Mouse (Mus musculus) gastrocnemius, postnatal 25 days (tissue): ENCODE data around the gene Atp9a. TPM values are rescaled to one million over a fixed set of nuclear protein-coding genes. Genes with fewer than 3 reads are reported as not detected.
"Not testable (repeated sequence)": the region's sequence is repeated elsewhere in the genome, so short reads cannot be mapped to it uniquely, and the experiment has no call there.

Source experiments
- DNase-seq: peaks from one replicate; pipeline ENCODE4 v3.0.0; 2022
- long read RNA-seq, 2 experiments: library from polyadenylated mRNA; stranded (forward); transcript quantifications; one replicate each; pipeline ENCODE4 v2.0.0; 2021
- total RNA-seq, 2 experiments: library from RNA; stranded (reverse); gene quantifications; 1 replicate in 1 of 2; 2 replicates in 1 of 2; pipeline ENCODE4 v1.2.3; 2021

The Atp9a gene
- 10 to 100 TPM; 13.3 to 18.8 TPM for total RNA-seq
- long read RNA-seq, experiment 1, partial matches to known transcripts, result 2 of 9 reads
- long read RNA-seq, experiment 1, other reads (novel, unspliced or antisense), result 5 of 9 reads
- long read RNA-seq, experiment 2, transcript Atp9a-201 (28 exons, 3,529 nt), result major isoform, 9 of 21 reads
- long read RNA-seq, experiment 2, partial matches to known transcripts, result 4 of 21 reads
- long read RNA-seq, experiment 2, other reads (novel, unspliced or antisense), result 7 of 21 reads

- DNase-seq, result peak; percentile 30
Measured at GRCm38 (mm10) chr2:168742059-168742627, at the start of gene Atp9a. Gene Atp9a (minus strand): TSS chr2:168742409.

- DNase-seq, result no peak
Measured at GRCm38 (mm10) chr2:168791115-168791802, 49.0 kb upstream of the Atp9a start.

- DNase-seq, result no peak
Measured at GRCm38 (mm10) chr2:168786174-168786573, 44.0 kb upstream of the Atp9a start.

DNA sequence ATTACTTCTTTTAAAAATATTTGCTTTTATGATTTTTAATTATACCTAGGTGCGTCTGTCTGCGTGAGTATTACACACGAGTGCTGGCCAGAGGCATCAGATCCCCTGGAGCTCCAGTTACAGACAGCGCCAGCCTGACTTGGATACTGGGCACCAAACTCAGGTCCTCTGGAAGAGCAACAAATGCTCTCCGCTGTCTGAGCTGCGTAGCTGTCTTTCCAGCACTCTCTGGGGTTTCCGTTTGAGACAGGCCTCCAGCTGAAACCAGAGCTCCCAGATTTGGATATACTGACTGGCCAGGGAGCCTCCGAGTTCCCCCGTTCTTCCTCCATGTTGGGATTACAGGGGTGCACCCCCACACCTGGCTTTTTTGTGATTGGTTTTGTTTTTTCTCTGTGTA lies 38.4 kb upstream of the Atp9a start:
- peak; percentile 16 for DNase-seq

GRCm38 (mm10) chr2:168780024-168780423 lies 37.8 kb upstream of the Atp9a start:
- DNase-seq, result no peak

GRCm38 (mm10) chr2:168777481-168777880 lies 35.3 kb upstream of the Atp9a start:
- no peak for DNase-seq

DNA sequence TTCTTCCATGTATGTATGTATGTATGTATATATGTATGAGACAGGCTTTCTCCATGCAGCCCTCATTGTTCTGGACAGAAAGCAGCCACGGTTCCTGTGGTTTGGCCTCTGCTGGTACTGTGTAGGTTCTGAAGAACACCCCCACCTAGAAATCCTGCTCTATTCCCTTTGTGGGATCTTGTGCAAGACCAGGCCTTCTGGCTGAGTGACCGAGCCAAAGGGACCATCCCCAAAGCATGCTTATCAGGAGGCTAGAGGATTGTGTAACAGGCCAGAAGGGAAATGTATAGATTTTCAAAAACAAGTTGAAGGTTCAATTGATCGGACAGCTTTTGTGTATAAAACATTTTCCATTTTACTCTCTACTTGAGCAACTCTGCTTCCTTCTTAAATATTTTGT lies 34.0 kb upstream of the Atp9a start:
- DNase-seq, result no peak

GRCm38 (mm10) chr2:168769259-168769658 lies 27.1 kb upstream of the Atp9a start:
- no peak for DNase-seq

DNA sequence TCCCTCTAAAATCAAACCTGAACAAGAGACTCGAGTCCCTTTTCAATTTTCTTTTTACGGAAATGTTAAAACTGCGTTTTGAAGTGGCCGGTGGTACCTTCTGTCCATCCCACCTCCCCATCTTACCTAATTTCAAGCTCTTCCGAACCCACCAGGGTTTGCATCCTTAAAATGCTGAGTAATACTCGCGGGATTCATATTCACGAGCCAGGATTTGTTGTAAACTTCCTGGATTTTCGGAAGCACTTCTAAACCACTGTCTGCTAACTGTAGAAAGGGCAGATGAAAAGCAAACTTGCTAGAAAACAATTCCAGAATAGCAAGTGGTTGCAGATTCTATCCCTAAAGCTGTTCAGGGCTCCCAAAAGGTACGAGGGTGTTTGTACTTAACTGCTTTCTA lies 25.4 kb upstream of the Atp9a start, which contains the start of gene Sall4:
TSS of gene Sall4 (minus strand) at position 362 of the 400 bp plus-strand sequence.
- DNase-seq, result no peak

- DNase-seq, result no peak
Measured at GRCm38 (mm10) chr2:168766538-168767361, 24.5 kb upstream of the Atp9a start.

DNA sequence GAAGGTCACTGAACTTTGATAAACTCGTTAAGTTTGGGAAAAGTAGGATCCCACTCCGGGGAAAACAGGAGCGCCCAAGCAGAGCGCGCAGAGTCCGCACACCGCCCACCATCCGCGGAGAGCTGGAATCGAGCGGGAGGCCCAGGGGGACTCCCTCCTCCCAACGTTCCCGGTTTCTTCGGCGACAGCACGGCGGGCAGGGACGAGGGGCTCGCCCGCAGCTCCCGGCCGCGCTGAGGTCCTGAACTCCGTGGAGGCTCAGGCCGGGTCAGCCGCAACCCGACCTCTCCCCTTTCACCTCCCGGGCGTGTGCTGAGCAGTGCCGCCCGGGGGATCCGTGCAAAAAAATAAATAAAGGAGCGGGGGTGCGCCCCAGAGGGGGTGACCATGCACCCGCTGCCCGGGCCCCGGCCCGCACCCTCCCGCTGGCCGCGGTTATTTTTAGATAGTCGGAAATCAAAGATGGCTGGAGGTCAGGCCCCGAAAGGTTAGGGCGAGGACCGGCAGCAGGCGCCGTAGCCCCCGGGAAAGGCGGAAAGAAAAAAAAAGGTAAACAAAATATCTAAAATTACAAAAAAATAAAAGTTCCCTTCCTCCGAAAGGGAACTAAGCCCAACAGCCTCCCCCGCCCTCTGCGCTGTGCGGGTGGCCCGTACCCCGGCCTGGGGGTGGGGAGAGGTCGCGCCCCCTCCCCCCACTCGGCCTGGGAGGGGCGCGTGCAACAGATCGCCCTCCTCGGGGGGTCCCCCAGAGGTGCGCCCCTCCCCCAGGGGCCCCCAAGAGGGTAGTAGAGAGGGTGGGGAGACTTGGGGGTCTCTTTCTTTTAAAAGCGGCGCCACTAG lies 23.7 kb upstream of the Atp9a start:
- no peak for DNase-seq

DNA sequence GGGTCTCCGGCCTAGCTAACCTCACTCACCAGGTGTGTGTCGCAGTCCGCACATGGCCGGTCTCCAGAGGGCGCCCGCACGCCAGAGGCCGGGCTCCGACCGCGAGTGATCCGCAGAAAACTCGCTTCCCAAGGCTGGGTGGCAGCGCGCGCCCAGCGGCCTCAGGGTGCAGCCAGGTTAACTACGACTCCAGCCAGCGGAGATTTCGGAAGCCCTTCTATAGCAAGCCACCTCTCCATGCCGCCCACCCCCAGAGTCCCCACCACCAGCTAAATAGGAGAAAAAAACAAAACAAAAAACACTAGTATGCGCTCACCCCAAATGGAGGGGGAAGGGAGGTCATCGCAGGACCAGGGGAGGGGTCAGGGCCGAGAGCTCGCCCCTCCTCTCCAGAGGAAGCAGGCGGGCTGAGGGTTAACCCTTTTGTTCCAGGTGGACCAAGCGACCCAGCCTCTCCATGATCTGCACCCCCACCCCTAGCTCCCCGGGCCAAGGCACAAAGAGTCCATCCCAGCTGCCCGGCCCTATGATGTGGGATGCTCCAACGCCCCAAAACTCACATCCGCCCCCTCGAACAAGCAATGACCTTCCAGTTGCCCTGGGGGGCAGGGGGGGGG lies 23.0 kb upstream of the Atp9a start:
- no peak for DNase-seq

DNA sequence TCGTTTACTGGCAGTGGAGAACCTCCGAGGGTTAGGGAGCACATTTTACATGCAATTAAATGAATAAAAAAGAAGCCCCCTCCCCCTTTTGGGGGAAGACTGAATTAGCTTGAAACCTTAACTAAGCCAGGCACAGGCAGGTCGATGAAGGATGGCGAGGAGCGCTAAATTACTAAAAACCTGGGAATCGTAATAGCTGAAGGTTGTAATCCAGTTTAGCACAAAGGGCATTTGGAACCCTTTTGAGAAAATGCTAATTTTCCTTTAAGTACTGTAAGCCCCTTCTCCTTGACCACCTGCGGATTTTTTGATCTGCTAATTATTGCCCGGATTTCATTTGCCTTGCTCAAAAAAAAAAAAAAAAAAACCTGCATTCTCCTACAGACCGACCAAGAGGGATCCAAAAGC lies 22.3 kb upstream of the Atp9a start:
- DNase-seq, result no peak

- no peak for DNase-seq
Measured at GRCm38 (mm10) chr2:168763785-168764184, 21.6 kb upstream of the Atp9a start.

DNA sequence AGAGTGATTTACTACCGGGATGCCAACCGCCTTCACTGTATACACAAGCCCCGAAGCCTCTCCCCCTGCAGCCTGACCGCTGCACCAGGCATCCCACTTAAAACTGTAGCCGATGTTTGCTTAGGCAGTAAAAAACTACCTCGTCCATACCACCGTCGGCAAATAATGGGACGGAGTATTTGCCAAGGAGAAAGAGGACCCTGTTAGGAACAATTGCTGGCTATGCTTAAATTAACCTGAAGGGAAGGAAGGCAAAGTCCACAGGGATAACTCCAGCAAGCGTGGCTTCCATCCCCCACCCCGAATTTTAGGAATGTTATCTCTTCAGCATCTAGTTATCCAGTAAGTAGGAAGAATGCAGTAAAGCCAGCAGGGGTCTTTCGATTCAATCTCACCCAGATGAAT lies 20.2 kb upstream of the Atp9a start:
- no peak for DNase-seq

DNA sequence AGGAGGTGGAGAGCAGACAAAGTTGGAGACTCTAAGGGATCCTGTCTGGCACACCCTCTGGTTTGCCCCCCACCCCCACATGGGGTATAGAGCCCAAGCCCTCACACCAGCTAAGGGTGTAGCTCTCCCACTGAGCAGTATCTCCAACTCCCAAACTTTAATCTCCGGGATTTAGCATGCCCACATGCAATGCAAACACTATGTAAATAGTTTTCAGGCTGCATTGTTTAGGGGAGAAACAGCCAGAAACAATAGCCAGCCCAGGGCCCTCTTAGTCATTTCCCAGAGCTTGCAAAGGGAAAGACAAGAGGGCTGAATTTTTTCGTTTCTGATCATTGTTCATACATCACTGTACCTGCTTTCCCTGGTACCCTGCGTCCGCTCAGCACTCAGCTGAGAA lies 19.7 kb upstream of the Atp9a start:
- DNase-seq, result no peak

- DNase-seq, result no peak
Measured at GRCm38 (mm10) chr2:168761141-168761540, 18.9 kb upstream of the Atp9a start.

- DNase-seq, result not testable (repeated sequence)
Measured at GRCm38 (mm10) chr2:168744406-168744805, 2.2 kb upstream of the Atp9a start.

DNA sequence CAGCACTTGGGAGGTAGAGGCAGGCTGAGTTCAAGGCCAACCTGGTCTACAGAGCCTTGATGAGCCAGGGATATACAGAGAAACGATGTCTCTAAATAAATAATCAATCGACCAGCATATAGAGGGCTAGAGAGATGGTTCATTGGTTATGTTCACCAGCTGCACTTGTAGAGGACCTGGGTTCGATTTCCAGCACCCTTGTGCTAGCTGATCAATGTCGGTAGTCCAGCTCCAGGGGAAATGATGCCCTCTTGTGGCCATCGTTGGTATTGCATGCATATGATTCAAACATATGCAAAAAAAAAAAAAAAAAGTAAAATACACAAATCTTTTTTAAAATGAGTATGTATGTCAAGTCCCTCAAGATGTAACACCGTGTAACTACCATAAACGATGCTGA lies 440 bp upstream of the Atp9a start:
- no peak for DNase-seq

DNA sequence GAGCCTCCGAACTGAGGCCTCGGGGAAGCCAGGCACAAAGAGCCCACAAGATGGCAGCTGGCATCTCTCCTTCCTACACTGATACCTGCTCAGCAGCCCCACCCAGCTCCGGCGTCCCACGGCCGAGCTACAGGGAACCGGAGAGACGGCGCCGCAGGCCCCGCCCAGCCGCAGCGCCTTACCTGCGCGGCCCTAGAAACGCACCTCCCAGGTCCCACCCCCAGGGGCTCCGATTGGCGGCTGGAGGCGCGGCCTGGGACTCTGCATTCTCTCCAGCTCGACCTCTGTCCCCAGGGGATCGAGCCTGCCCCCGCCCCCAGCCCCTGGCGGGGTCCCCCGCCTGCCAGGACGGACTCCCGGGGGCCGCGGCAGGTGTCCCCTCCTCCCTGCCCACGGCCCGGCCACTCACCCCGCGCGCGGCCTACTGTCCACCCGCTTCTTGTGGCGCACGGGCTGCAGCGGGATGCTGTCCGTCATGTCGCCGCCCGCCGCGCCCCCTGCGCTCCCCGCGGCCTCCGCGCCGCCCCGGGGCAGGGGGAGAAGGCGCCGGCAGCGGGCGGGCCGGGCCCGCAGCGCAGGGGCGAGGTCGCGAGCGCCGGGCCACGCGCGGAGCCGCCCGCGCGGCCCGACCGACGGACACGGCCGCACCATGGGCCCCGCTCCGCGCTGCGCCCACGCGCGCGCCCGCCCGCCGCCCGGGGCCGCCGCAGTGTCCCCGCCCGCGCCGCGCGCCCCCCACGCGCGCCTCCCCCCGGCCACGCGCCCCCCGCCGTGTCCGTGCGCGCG lies 743 bp downstream of the Atp9a start:
- peak; percentile 62 for DNase-seq
